Mouse (Mus musculus): ENCODE data around the gene Tcf20. TPM values are rescaled to one million over a fixed set of nuclear protein-coding genes. Genes with fewer than 3 reads are reported as not detected.

Tcf20 gene
- polyA plus RNA-seq, 1 experiment = 13.0 TPM

DNA sequence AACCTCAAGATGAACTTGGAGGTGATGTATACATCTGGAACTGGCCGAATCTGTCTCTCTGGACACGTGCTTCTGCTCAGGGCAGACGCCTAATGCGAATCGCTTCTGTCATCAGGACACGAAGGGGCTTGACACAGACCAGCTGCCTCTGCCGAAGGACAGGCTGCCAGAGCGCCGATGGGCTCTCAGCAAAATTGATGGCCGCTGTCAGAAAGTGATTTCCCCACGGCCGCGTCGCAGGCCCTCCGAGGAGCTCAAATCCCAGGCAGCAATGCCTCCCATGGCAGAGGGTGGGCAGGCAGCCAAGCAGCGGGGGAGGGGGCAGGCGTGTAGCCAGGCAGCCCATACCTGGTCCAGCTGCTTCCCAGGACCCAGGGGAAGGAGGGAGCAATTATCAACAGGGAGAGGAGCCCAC, 49.5 kb downstream of the Tcf20 start:
- Histone ChIP-seq H3K79me2 (ENCODE audit: control insufficient read depth, insufficient read depth) (no peaks in the 10 kb centered on the region), H3ac (ENCODE audit: control insufficient read depth, insufficient read length, low read depth) (no peak overlapping the region), H3K79me3 (ENCODE audit: low read depth) (no peaks in the 10 kb centered on the region), H3K27me3 (ENCODE audit: control insufficient read depth, insufficient read depth, insufficient read length) (peaks cover 98% of the 10 kb centered on the region), H3K4me3 (ENCODE audit: insufficient read depth, poor library complexity, severe bottlenecking) (no peak overlapping the region), H3K36me3 (ENCODE audit: control insufficient read depth, insufficient read depth) (no peaks in the 10 kb centered on the region)
- TF ChIP-seq MYOD1 (IDR thresholded peaks at IDR 0.05; ENCODE audit: control insufficient read depth, insufficient read length, low read depth) (no peak), MAX (IDR thresholded peaks at IDR 0.05) (no peak), CTCF (IDR thresholded peaks at IDR 0.05; ENCODE audit: control insufficient read depth, insufficient read depth, insufficient read length) (no peak), CEBPB (IDR thresholded peaks at IDR 0.05; ENCODE audit: low read depth) (no peak), MYOG (IDR thresholded peaks at IDR 0.05; ENCODE audit: control insufficient read depth, extremely low read depth, insufficient read length) (no peak), FOSL1 (IDR thresholded peaks at IDR 0.05; ENCODE audit: insufficient read depth, low read length, poor library complexity, severe bottlenecking) (no peak), USF1 (IDR thresholded peaks at IDR 0.05; ENCODE audit: low read depth) (no peak)

DNA sequence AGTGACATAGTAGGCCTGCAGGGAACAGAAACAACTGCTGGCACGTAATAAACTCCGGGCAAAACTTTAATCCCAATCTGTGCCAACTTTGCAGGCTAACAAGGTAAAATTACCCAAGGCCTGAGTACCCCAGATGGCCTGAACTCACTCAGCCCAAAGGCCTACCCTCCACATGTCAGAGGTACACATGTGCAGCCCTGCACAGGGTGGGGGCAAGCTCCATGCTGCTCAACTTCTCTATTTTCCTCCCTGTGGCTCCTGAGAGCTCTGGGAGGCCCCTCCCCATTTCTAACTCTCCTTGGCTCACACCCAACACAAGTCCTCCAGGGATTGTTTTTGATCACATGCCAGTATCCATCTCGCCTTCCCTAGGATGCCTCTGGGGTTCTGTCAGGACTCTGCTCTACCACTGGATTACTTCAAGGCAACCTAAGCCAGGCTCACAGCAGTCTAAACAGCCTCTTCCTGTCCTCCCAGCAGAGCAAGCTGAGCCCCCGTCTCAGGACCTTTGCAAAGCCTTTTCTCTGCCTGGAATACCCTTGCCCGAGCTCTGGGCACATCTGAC, 50.2 kb downstream of the Tcf20 start:
- no peaks in the 10 kb centered on the region for H3K79me2 ChIP-seq (ENCODE audit: control insufficient read depth, insufficient read depth)
- no peaks in the 10 kb centered on the region for H3K79me3 ChIP-seq (ENCODE audit: low read depth)
- TF ChIP-seq MYOG (IDR thresholded peaks at IDR 0.05; ENCODE audit: control insufficient read depth, extremely low read depth, insufficient read length) = no peak
- TF ChIP-seq FOSL1 (IDR thresholded peaks at IDR 0.05; ENCODE audit: insufficient read depth, low read length, poor library complexity, severe bottlenecking) = no peak
- TF ChIP-seq USF1 (IDR thresholded peaks at IDR 0.05; ENCODE audit: low read depth) = no peak
- no peak for TF ChIP-seq MYOD1 (IDR thresholded peaks at IDR 0.05; ENCODE audit: control insufficient read depth, insufficient read length, low read depth)
- TF ChIP-seq CTCF (IDR thresholded peaks at IDR 0.05; ENCODE audit: control insufficient read depth, insufficient read depth, insufficient read length) = no peak
- TF ChIP-seq MAX (IDR thresholded peaks at IDR 0.05) = no peak
- TF ChIP-seq CEBPB (IDR thresholded peaks at IDR 0.05; ENCODE audit: low read depth) = no peak
- peaks cover 98% of the 10 kb centered on the region for H3K27me3 ChIP-seq (ENCODE audit: control insufficient read depth, insufficient read depth, insufficient read length)
- H3K4me3 ChIP-seq (ENCODE audit: insufficient read depth, poor library complexity, severe bottlenecking) = no peak overlapping the region
- no peak overlapping the region for H3ac ChIP-seq (ENCODE audit: control insufficient read depth, insufficient read length, low read depth)
- no peaks in the 10 kb centered on the region for H3K36me3 ChIP-seq (ENCODE audit: control insufficient read depth, insufficient read depth)

DNA sequence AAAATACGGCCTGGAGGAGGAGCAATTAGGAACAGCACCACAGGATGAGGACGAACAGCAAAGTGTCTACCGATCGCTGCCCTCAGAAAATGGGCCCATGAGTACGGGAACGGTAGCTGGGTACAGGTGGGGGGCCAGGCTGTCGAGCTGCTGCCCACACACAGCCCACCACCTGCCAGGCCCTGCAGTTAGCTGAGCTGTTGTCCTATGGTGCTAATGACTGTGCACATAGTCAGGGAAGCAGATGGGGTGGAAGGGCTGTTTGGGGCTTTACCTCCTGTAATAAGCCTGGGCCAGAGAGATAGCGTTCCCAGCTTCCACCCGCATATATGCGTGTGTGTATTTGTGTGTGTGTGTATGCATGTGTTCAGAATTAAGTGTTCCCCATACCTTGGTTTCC, 52.7 kb downstream of the Tcf20 start:
- peaks cover 93% of the 10 kb centered on the region for H3K27me3 ChIP-seq (ENCODE audit: control insufficient read depth, insufficient read depth, insufficient read length)
- TF ChIP-seq MAX (IDR thresholded peaks at IDR 0.05) = no peak
- TF ChIP-seq CTCF (IDR thresholded peaks at IDR 0.05; ENCODE audit: control insufficient read depth, insufficient read depth, insufficient read length) = no peak
- no peak for TF ChIP-seq CEBPB (IDR thresholded peaks at IDR 0.05; ENCODE audit: low read depth)
- no peak for TF ChIP-seq USF1 (IDR thresholded peaks at IDR 0.05; ENCODE audit: low read depth)
- TF ChIP-seq FOSL1 (IDR thresholded peaks at IDR 0.05; ENCODE audit: insufficient read depth, low read length, poor library complexity, severe bottlenecking) = no peak
- no peak for TF ChIP-seq MYOD1 (IDR thresholded peaks at IDR 0.05; ENCODE audit: control insufficient read depth, insufficient read length, low read depth)
- TF ChIP-seq MYOG (IDR thresholded peaks at IDR 0.05; ENCODE audit: control insufficient read depth, extremely low read depth, insufficient read length) = no peak
- no peaks in the 10 kb centered on the region for H3K79me2 ChIP-seq (ENCODE audit: control insufficient read depth, insufficient read depth)
- H3K4me3 ChIP-seq (ENCODE audit: insufficient read depth, poor library complexity, severe bottlenecking) = no peak overlapping the region
- no peaks in the 10 kb centered on the region for H3K36me3 ChIP-seq (ENCODE audit: control insufficient read depth, insufficient read depth)
- no peaks in the 10 kb centered on the region for H3K79me3 ChIP-seq (ENCODE audit: low read depth)
- H3ac ChIP-seq (ENCODE audit: control insufficient read depth, insufficient read length, low read depth) = no peak overlapping the region

DNA sequence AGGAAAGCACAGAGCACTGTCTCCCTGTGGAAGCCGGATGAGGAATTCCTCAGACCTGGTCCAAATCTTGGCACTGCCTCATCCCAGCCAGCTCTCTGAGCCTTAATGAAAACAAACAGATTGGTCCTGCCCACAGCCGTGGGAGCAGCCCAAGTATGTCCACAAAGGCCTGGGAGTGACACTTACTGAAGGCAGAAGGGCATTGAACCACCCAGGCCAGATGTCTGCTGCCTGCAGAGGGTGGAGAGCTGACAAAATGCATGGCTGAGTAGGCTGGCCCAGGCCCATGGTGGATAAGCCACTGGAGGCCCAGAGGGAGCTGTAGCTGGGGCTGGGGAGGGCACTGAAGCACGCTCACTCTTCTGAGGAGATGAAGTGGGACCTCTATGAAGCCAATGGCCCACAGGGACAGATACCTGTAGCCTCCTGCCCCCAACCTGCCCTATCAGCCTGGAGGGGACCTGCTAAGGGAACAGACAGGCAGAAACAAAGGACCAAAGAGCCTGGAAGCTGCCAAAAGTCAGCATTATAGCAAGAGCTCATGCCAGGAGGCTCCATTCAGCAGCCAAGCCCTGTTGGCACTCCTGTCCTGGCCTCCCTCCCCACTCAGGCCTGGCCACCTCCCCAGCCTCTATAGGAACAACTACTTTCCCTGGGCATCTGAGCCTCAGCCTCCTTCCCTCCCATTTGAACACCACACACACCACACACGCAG, 54.6 kb downstream of the Tcf20 start:
- Histone ChIP-seq H3K27me3 (ENCODE audit: control insufficient read depth, insufficient read depth, insufficient read length) (peaks cover 93% of the 10 kb centered on the region), H3ac (ENCODE audit: control insufficient read depth, insufficient read length, low read depth) (no peak overlapping the region), H3K4me3 (ENCODE audit: insufficient read depth, poor library complexity, severe bottlenecking) (no peak overlapping the region), H3K79me2 (ENCODE audit: control insufficient read depth, insufficient read depth) (no peaks in the 10 kb centered on the region), H3K36me3 (ENCODE audit: control insufficient read depth, insufficient read depth) (no peaks in the 10 kb centered on the region), H3K79me3 (ENCODE audit: low read depth) (no peaks in the 10 kb centered on the region)
- TF ChIP-seq CEBPB (IDR thresholded peaks at IDR 0.05; ENCODE audit: low read depth) (no peak), MYOD1 (IDR thresholded peaks at IDR 0.05; ENCODE audit: control insufficient read depth, insufficient read length, low read depth) (no peak), CTCF (IDR thresholded peaks at IDR 0.05; ENCODE audit: control insufficient read depth, insufficient read depth, insufficient read length) (no peak), MAX (IDR thresholded peaks at IDR 0.05) (no peak), MYOG (IDR thresholded peaks at IDR 0.05; ENCODE audit: control insufficient read depth, extremely low read depth, insufficient read length) (no peak), FOSL1 (IDR thresholded peaks at IDR 0.05; ENCODE audit: insufficient read depth, low read length, poor library complexity, severe bottlenecking) (no peak), USF1 (IDR thresholded peaks at IDR 0.05; ENCODE audit: low read depth) (no peak)

DNA sequence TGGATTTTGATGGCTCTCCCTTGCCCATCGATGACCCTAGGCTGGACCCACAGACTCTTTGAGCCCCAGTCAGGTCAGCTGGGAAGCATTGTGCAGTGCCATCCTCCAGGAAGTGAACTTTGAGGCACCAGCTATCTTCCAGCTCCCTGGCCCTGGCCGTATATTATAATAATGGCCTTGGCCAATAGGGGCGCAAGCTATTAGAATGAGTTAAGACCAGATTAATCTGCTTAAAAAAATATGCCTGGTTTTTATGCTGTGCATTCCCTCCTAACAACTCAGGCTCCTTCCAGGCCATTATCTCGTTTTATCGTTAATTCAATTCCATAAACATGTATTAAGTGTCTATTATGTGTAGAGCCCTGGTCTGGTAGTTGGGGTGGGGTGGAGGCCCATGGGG, 56.2 kb downstream of the Tcf20 start:
- Histone ChIP-seq H3K79me2 (ENCODE audit: control insufficient read depth, insufficient read depth) (no peaks in the 10 kb centered on the region), H3K4me3 (ENCODE audit: insufficient read depth, poor library complexity, severe bottlenecking) (no peak overlapping the region), H3ac (ENCODE audit: control insufficient read depth, insufficient read length, low read depth) (no peak overlapping the region), H3K27me3 (ENCODE audit: control insufficient read depth, insufficient read depth, insufficient read length) (peaks cover 93% of the 10 kb centered on the region), H3K79me3 (ENCODE audit: low read depth) (no peaks in the 10 kb centered on the region), H3K36me3 (ENCODE audit: control insufficient read depth, insufficient read depth) (no peaks in the 10 kb centered on the region)
- TF ChIP-seq CEBPB (IDR thresholded peaks at IDR 0.05; ENCODE audit: low read depth) (no peak), USF1 (IDR thresholded peaks at IDR 0.05; ENCODE audit: low read depth) (no peak), MAX (IDR thresholded peaks at IDR 0.05) (no peak), MYOD1 (IDR thresholded peaks at IDR 0.05; ENCODE audit: control insufficient read depth, insufficient read length, low read depth) (no peak), CTCF (IDR thresholded peaks at IDR 0.05; ENCODE audit: control insufficient read depth, insufficient read depth, insufficient read length) (no peak), FOSL1 (IDR thresholded peaks at IDR 0.05; ENCODE audit: insufficient read depth, low read length, poor library complexity, severe bottlenecking) (no peak), MYOG (IDR thresholded peaks at IDR 0.05; ENCODE audit: control insufficient read depth, extremely low read depth, insufficient read length) (no peak)
